23 mouse cellular contexts compared by ENCODE assay signal in the genomic region with DNA sequence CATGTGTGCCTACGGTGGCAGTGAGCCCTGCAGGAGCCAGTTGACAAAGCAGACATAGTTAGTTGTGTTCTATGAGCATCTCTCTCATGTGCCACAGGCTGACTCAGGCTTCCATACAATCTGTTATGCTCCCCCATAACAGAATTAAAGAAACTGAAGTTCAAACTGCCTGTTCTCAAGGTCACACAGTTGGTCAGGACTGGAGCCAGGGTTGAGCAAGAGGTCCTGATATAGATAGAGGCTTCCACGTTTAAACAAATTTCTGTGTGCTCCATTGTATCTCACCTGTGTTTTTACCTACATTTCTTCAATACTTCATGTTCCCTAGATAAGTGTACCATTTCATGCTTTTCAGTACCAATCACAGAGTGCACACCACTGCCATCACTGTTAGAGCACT.
DNase-seq lines count a peak whose midpoint lies in the region; ATAC-seq and TF ChIP-seq lines count a peak whose summit lies in the region.
"Had no signal": no experiment of that assay in that cellular context is flagged by ENCODE, and none has a peak within 500 bp of the region (broad histone marks: within the 10 kb centered on the region; RNA-seq: fewer than 3 reads in every experiment).

No protein-coding gene starts in this region.

- intact Hi-C loops in heart, postnatal 14 days (cut with DNase I) = no loop called here

- H3K9me3 ChIP-seq in liver, embryonic 12.5 days (replicated peaks) = no peaks in the 10 kb centered on the region
- H3K9me3 ChIP-seq in liver, embryonic 16.5 days (replicated peaks; ENCODE audit: control insufficient read depth, low read length) = no peaks in the 10 kb centered on the region
- H3K9me3 ChIP-seq in liver, embryonic 11.5 days (ENCODE audit: control insufficient read depth, low read length) = no peaks in the 10 kb centered on the region
- H3K9me3 ChIP-seq: G1E had no signal

- no peak for TF ChIP-seq CTCF in liver, adult 2 months (IDR thresholded peaks at IDR 0.05; ENCODE audit: low read depth, low read length)

- no peaks in the 10 kb centered on the region for H3K79me2 ChIP-seq in liver, adult 2 months (ENCODE audit: control insufficient read depth, insufficient read depth, low read length)

- no peak overlapping the region for H3K4me3 ChIP-seq in liver, adult 2 months (ENCODE audit: insufficient read depth, low read depth, low read length)
- H3K4me3 ChIP-seq in liver, embryonic 12.5 days = no peak overlapping the region
- no peak overlapping the region for H3K4me3 ChIP-seq in liver, embryonic 16.5 days (ENCODE audit: low read depth, low read length)
- H3K4me3 ChIP-seq in liver, embryonic 11.5 days (ENCODE audit: low read depth, low read length) = no peak overlapping the region

- ATAC-seq in liver, embryonic 12.5 days = no peak
- ATAC-seq in liver, embryonic 16.5 days (ENCODE audit: low read depth) = 0 out of 2 replicates have a peak, but pooled peaks have one; percentile 53
- ATAC-seq in liver, embryonic 11.5 days (replicated peaks; ENCODE audit: low FRiP score) = no peak
- ATAC-seq: activated CD4-positive, CD25-positive, alpha-beta regulatory T cell, adult 4 months; CD4-positive, CD25-positive, alpha-beta regulatory T cell, adult 4 months; Patski had no signal

- H3K27ac ChIP-seq in liver, adult 2 months (replicated peaks; ENCODE audit: insufficient read depth, low read depth, low read length) = no peak overlapping the region
- H3K27ac ChIP-seq in liver, embryonic 12.5 days = no peak overlapping the region
- H3K27ac ChIP-seq in liver, embryonic 16.5 days (ENCODE audit: low read length) = no peak overlapping the region
- no peak overlapping the region for H3K27ac ChIP-seq in liver, embryonic 11.5 days (ENCODE audit: low read depth, low read length)

- peaks cover 19% of the 10 kb centered on the region for H3K4me1 ChIP-seq in liver, adult 2 months (ENCODE audit: control insufficient read depth, insufficient read depth, low read length)
- H3K4me1 ChIP-seq in liver, embryonic 12.5 days = no peaks in the 10 kb centered on the region
- no peaks in the 10 kb centered on the region for H3K4me1 ChIP-seq in liver, embryonic 16.5 days (ENCODE audit: control insufficient read depth, low read depth, low read length)
- H3K4me1 ChIP-seq in liver, embryonic 11.5 days (replicated peaks; ENCODE audit: control insufficient read depth, insufficient read depth, low read length) = no peaks in the 10 kb centered on the region

- H3K9ac ChIP-seq in liver, adult 2 months (ENCODE audit: low read depth, low read length) = no peak overlapping the region
- H3K9ac ChIP-seq in liver, embryonic 12.5 days = no peak overlapping the region
- H3K9ac ChIP-seq in liver, embryonic 16.5 days (ENCODE audit: low read depth, low read length) = no peak overlapping the region
- H3K9ac ChIP-seq in liver, embryonic 11.5 days (ENCODE audit: low read depth, low read length) = no peak overlapping the region

- H3K27me3 ChIP-seq in liver, adult 2 months (ENCODE audit: control insufficient read depth, insufficient read depth, low read length) = no peaks in the 10 kb centered on the region
- no peaks in the 10 kb centered on the region for H3K27me3 ChIP-seq in liver, embryonic 12.5 days (replicated peaks)
- H3K27me3 ChIP-seq in liver, embryonic 16.5 days (ENCODE audit: control insufficient read depth, insufficient read depth, low read depth, low read length) = no peaks in the 10 kb centered on the region
- H3K27me3 ChIP-seq in liver, embryonic 11.5 days (replicated peaks; ENCODE audit: control insufficient read depth, insufficient read depth, low read length) = no peaks in the 10 kb centered on the region
- H3K27me3 ChIP-seq: CH12.LX, Patski had no signal

- no peak for TF ChIP-seq POLR2A in liver, adult 2 months (IDR thresholded peaks at IDR 0.05; ENCODE audit: extremely low read depth, insufficient read depth, low read length)

- 54% methylated on average over 2 of the region's 2 CpGs for WGBS in liver, adult 2 months
- 81% methylated on average over 2 of the region's 2 CpGs for WGBS in liver, embryonic 12.5 days (ENCODE audit: insufficient replicate concordance)
- WGBS in liver, embryonic 16.5 days (ENCODE audit: insufficient replicate concordance) = 66% methylated on average over 2 of the region's 2 CpGs
- WGBS in liver, embryonic 11.5 days = 85% methylated on average over 2 of the region's 2 CpGs

- no peaks in the 10 kb centered on the region for H3K36me3 ChIP-seq in liver, adult 2 months (ENCODE audit: control insufficient read depth, insufficient read depth, low read length)
- H3K36me3 ChIP-seq in liver, embryonic 12.5 days = no peaks in the 10 kb centered on the region
- no peaks in the 10 kb centered on the region for H3K36me3 ChIP-seq in liver, embryonic 16.5 days (ENCODE audit: control insufficient read depth, insufficient read depth)
- no peaks in the 10 kb centered on the region for H3K36me3 ChIP-seq in liver, embryonic 11.5 days (ENCODE audit: control insufficient read depth, insufficient read depth, low read length)

- H3K4me2 ChIP-seq in liver, embryonic 12.5 days = no peak overlapping the region
- no peak overlapping the region for H3K4me2 ChIP-seq in liver, embryonic 16.5 days (ENCODE audit: low read depth, low read length)
- H3K4me2 ChIP-seq in liver, embryonic 11.5 days = no peak overlapping the region

- DNase-seq in heart, adult 11 months = peak; percentile 51
- no peak for DNase-seq in heart, postnatal 14 days
- DNase-seq in liver, adult 2 months (ENCODE audit: extremely low read depth, low read depth, low spot score) = peak; percentile 54
- DNase-seq in liver, embryonic 11.5 days (ENCODE audit: low spot score) = no peak
- peak; percentile 10 for DNase-seq in 416B (ENCODE audit: low read depth)
- DNase-seq in adrenal gland, adult 2 months = no peak
- DNase-seq: adrenal gland, adult 8-10 months; adrenal gland, postnatal 10 days; adrenal gland, postnatal 14 days; adrenal gland, postnatal 25 days; adrenal gland, postnatal 36 days; B cell, adult 2 months; cerebellum, adult 11 months; cerebellum, adult 11-12 months; cerebellum, adult 18-20 months; cerebellum, adult 2 months had no signal

Comparison
In these comparisons a context has a peak if more than half of its experiments do, and no peak if none do; other contexts are left out.
1. DNase-seq: peak in heart, adult 11 months (single experiment), liver, adult 2 months (single experiment) and 416B (single experiment); none in heart, postnatal 14 days (0 of 2), liver, embryonic 11.5 days (single experiment) and adrenal gland, adult 2 months (single experiment).